Mouse (Mus musculus) lung, adult 2 months (tissue): ENCODE results near the gene Gm21885.

ENCODE experiments used
- CTCF ChIP-seq: fragments of 200-500 bp; IDR thresholded peaks from 2 replicates; pipeline ENCODE4 v1.5.1; 2011; ENCODE audit warnings: mild to moderate bottlenecking, low read length, control low read depth; ENCODE audit not compliant: insufficient read depth
- POLR2A ChIP-seq: fragments of 200-500 bp; IDR thresholded peaks from 2 replicates; pipeline ENCODE4 v1.6.1; 2011; ENCODE audit warnings: low read depth, mild to moderate bottlenecking, control low read depth, low read length, borderline replicate concordance; ENCODE audit errors: extremely low read depth

DNA sequence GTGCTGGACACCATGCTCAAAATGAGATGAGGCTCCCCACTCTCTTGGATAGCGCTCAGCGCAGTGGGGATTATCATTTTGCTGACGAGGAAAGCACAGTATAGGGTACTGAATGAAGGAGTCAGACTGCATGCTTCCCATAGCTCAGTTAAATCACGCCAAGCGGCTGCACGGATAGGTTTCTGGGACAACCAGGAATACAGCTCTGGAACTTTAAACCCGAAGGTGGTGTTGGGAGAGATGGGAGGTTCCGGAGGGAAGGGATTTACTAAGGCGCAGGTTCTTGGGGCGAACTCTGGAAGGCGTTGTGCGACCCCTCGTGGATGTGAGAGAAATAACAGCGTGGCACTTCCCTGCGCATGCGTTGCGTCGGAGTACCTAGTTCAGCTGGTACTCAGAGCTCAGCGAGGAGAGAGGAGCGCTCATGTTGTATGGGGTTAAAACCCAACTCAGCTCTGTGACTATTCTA lies 4.8 kb upstream of the Gm21885 start:
- peak; percentile 100 for TF ChIP-seq CTCF
- 0 out of 2 replicates have a peak, but pooled peaks have one; percentile 17 for TF ChIP-seq POLR2A
